Mouse (Mus musculus): ENCODE results near the gene Pds5b.

DNA sequence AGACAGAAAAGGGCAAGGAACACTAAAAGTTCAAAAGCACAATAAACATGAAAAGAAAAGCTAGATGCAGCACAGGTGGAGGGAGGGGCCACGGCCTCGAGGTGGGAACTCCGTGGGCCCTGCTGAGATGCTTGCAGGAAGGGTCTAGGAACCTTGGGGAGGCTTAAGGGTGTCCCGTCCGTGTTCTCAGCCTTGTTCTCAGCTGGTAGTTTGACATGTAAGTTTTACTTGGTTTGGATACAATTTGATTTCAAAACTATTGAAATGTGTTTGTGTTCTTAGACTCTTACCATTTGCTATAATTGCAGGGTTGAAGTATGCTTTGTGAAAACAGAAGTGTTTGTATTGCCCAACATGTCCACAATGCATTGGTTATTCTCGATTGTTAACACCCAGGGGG, 149.2 kb downstream of the Pds5b start:
- TF ChIP-seq CTCF (IDR thresholded peaks at IDR 0.05; ENCODE audit: extremely low read depth, insufficient read depth, insufficient read length, insufficient replicate concordance) (no peak), POLR2A (IDR thresholded peaks at IDR 0.05; ENCODE audit: low read depth, low read length) (no peak)
